ENCODE assay signal across 10 mouse cellular contexts in the genomic region with DNA sequence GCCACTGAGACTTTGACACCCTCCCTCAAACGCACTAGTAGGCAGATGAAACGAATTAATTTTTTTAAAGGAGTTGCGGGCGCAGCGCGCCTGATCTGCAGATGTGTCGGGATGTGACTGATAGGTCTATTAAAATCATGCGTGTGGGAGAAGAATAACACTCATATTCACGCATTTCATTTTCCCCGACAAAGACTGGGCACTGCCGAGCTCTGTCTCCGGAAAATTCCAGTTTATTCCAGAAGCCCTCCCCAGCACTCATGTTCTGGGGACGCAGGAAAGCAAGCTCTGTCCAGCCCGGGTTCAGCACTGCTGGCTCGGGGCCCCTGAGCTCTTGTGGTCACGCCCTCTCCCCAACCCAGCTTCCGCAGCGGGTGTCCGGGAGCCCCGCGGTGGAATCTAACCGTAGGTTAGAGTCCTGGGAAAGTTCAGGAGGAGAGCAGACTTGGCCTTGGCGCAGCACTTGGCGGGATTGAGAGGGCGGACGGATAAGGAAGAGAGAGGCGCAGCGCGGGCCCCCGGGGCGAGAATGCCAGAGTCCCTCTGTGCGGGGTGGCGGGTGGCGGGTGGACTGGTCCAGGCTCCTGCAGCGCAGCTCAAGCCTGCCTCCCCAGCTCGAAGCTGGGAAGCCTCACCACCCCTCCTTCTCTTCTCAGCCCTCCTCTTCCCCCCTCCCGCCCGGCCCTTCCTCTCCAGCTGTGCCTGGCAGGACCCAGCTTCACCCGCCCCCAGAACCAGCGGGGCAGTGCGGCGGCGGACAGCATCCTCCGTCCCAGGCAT. TPM values are rescaled to one million over a fixed set of nuclear protein-coding genes. Genes with fewer than 3 reads are reported as not detected.
DNase-seq lines count a peak whose midpoint lies in the region; ATAC-seq and TF ChIP-seq lines count a peak whose summit lies in the region.
"Had no signal": no experiment of that assay in that cellular context is flagged by ENCODE, and none has a peak within 500 bp of the region (broad histone marks: within the 10 kb centered on the region; RNA-seq: fewer than 3 reads in every experiment).

No protein-coding gene starts in this region.

- H3K4me2 ChIP-seq in hindbrain, embryonic 12.5 days (replicated peaks), result peak overlapping the region; percentile 58
- H3K4me2 ChIP-seq in limb, embryonic 15.5 days, result peak overlapping the region; percentile 22; the same call in 1 of the 2 replicates

- H3K4me1 ChIP-seq in cortical plate, adult 2 months (ENCODE audit: control insufficient read depth, insufficient read depth, low read length), result no peaks in the 10 kb centered on the region
- peaks cover 46% of the 10 kb centered on the region for H3K4me1 ChIP-seq in hindbrain, embryonic 12.5 days
- H3K4me1 ChIP-seq in limb, embryonic 15.5 days, result peaks cover 28% of the 10 kb centered on the region

- H3K27ac ChIP-seq in cortical plate, adult 2 months (ENCODE audit: insufficient read depth, low read length), result 0 out of 2 replicates have a peak overlapping the region, but pooled peaks have one; percentile 53
- peak overlapping the region; percentile 86 for H3K27ac ChIP-seq in hindbrain, embryonic 12.5 days
- H3K27ac ChIP-seq in limb, embryonic 15.5 days, result no peak overlapping the region
- H3K27ac ChIP-seq: liver, embryonic 14.5 days had no signal

- H3K9me3 ChIP-seq in hindbrain, embryonic 12.5 days (replicated peaks), result no peaks in the 10 kb centered on the region
- no peaks in the 10 kb centered on the region for H3K9me3 ChIP-seq in limb, embryonic 15.5 days

- peak; percentile 24 for DNase-seq in kidney, adult 11 months
- no peak for DNase-seq in kidney, adult 18-20 months
- no peak for DNase-seq in thymus, postnatal 14 days
- no peak for DNase-seq in gastrocnemius, adult 8-10 months (ENCODE audit: low spot score in 2 of 2)
- DNase-seq in lung, postnatal 25 days (ENCODE audit: low spot score), result no peak

- peak; percentile 65 for ATAC-seq in hindbrain, embryonic 12.5 days (ENCODE audit: low FRiP score)
- 0 out of 2 replicates have a peak, but pooled peaks have one; percentile 14 for ATAC-seq in limb, embryonic 15.5 days (ENCODE audit: insufficient number of reproducible peaks, low FRiP score, low TSS enrichment, low read depth)
- ATAC-seq: Patski had no signal

- H3K36me3 ChIP-seq in hindbrain, embryonic 12.5 days, result no peaks in the 10 kb centered on the region
- no peaks in the 10 kb centered on the region for H3K36me3 ChIP-seq in limb, embryonic 15.5 days

- WGBS in hindbrain, embryonic 12.5 days, result under 1% methylated on average over 41 of the region's 44 CpGs
- under 1% methylated on average over 39 of the region's 44 CpGs for WGBS in limb, embryonic 15.5 days

- peaks cover 73% of the 10 kb centered on the region for H3K27me3 ChIP-seq in hindbrain, embryonic 12.5 days
- peaks cover 96% of the 10 kb centered on the region for H3K27me3 ChIP-seq in limb, embryonic 15.5 days

- no peak for TF ChIP-seq CTCF in cortical plate, adult 2 months (IDR thresholded peaks at IDR 0.05; ENCODE audit: extremely low read depth, insufficient read depth, low read length)

- TF ChIP-seq POLR2A in cortical plate, adult 2 months (IDR thresholded peaks at IDR 0.05; ENCODE audit: extremely low read depth, insufficient read depth, low read length), result no peak

- peak overlapping the region; percentile 66 for H3K9ac ChIP-seq in hindbrain, embryonic 12.5 days
- H3K9ac ChIP-seq in limb, embryonic 15.5 days, result no peak overlapping the region
- H3K9ac ChIP-seq: liver, embryonic 14.5 days had no signal

- H3K4me3 ChIP-seq in cortical plate, adult 2 months (ENCODE audit: insufficient read depth, low read length), result peak overlapping the region; percentile 13; the same call in 1 of the 2 replicates
- H3K4me3 ChIP-seq in hindbrain, embryonic 12.5 days, result peak overlapping the region; percentile 31
- peak overlapping the region; percentile 8; the same call in 1 of the 2 replicates for H3K4me3 ChIP-seq in limb, embryonic 15.5 days

RNA-seq across cellular contexts. Expression of gene Sox1, which starts 5.7 kb away (rescaled TPM):
- 6.1 and 6.8 TPM in 2 replicates for polyA plus RNA-seq in cortical plate, adult 2 months (2012; rRNA removed)
- polyA plus RNA-seq in hindbrain, embryonic 12.5 days (2016; fragmentation: Nextera tagmentation; extraction: Ambion mirVana), result 2.9 and 3.5 TPM in 2 replicates
- not detected in 2 replicates for polyA plus RNA-seq in limb, embryonic 15.5 days (2015; fragmentation: Nextera tagmentation; extraction: Ambion mirVana)
- total RNA-seq in gastrocnemius, adult 8-10 months (2022), result not detected
- polyA plus RNA-seq: liver, embryonic 14.5 days; Patski had no signal
